Mouse (Mus musculus): ENCODE measurements around the gene Pfkm.

DNA sequence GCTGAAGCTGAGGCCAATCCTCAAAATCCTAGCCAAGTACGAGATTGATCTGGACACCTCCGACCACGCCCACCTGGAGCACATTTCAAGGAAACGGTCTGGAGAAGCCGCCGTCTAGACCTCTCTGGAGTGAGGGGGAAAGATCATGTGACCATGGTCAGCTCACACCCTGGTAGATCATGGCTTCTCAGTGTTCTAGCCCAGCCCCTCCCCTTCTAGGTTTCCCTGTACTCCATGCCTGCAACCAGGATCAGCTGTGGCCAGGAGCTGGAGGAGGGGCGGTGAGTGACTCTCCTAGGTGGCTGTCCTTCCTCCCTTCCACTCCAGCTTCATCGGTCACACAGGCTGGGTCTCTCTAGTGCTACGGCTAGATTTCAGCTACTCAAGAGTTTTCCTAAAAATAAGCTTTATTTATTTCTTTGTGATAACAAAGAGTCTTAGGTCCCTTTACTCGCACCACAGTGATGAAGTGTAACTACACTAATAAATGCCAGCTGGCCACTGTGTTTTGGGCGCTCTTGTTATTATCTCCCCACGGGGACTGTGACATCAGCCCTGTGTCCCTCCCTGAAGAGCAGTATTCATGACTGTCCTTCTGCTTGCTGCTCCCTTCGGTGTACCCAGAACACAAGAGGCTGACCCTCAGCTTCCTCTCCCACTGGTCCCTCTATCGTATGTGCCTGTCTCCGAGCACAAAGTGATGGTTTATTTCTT is 39.7 kb downstream of the Pfkm start:
- no peak for TF ChIP-seq POLR2A (IDR thresholded peaks at IDR 0.05; ENCODE audit: extremely low read depth, insufficient read depth, low read length)
- no peak for TF ChIP-seq CTCF (IDR thresholded peaks at IDR 0.05; ENCODE audit: low read depth, low read length)

All from liver, adult 2 months (tissue).